Mouse (Mus musculus) midbrain, embryonic 11.5 days (tissue): ENCODE measurements at regions not wholly inside any gene's neighbourhood (a gene's known extent, or its start where the extent isn't known, plus 50 kb on each side); places are given as distances from the start of the nearest gene placed in this dataset.
A peak's percentile ranks its signal among the peaks of the same experiment; 100 is the strongest.

Experiments used
- ATAC-seq: fragments of 200-750 bp; cut with Nextera tagmentation; 2 replicates; pipeline ENCODE4 v1.8.0; 2017; ENCODE audit warnings: moderate TSS enrichment, moderate library complexity; ENCODE audit not compliant: low FRiP score
- DNase-seq: peaks from one replicate; pipeline ENCODE4 v3.0.0; 2015; ENCODE audit warnings: low spot score; ENCODE audit errors: missing footprints
- H3K27ac ChIP-seq: fragments of 300-500 bp; sonication (generic); 2 replicates; pipeline ENCODE4 v1.5.1; 2014; ENCODE audit warnings: low read depth, low read length
- H3K27me3 ChIP-seq: fragments of 300-500 bp; sonication (generic); 2 replicates; pipeline ENCODE4 v1.6.1; 2014; ENCODE audit warnings: mild to moderate bottlenecking, low read length, moderate library complexity, mixed read lengths; ENCODE audit not compliant: control insufficient read depth, insufficient read depth
- H3K36me3 ChIP-seq: fragments of 300-500 bp; sonication (generic); 2 replicates; pipeline ENCODE4 v1.6.1; 2014; ENCODE audit warnings: mild to moderate bottlenecking, low read length, moderate library complexity, mixed read lengths; ENCODE audit not compliant: control insufficient read depth, insufficient read depth
- H3K4me1 ChIP-seq: fragments of 300-500 bp; sonication (generic); 2 replicates; pipeline ENCODE4 v1.6.1; 2014; ENCODE audit warnings: low read length; ENCODE audit not compliant: control insufficient read depth, insufficient read depth
- H3K4me2 ChIP-seq: fragments of 300-500 bp; sonication (generic); 2 replicates; pipeline ENCODE4 v1.6.1; 2014; ENCODE audit warnings: mild to moderate bottlenecking, moderate library complexity
- H3K4me3 ChIP-seq: fragments of 300-500 bp; sonication (generic); 2 replicates; pipeline ENCODE4 v1.5.1; 2014; ENCODE audit warnings: low read depth, low read length
- H3K9ac ChIP-seq: fragments of 300-500 bp; sonication (generic); 2 replicates; pipeline ENCODE4 v1.6.1; 2014; ENCODE audit warnings: low read length
- H3K9me3 ChIP-seq: fragments of 300-500 bp; sonication (generic); 2 replicates; pipeline ENCODE4 v1.6.1; 2016; ENCODE audit warnings: low read length; ENCODE audit not compliant: control insufficient read depth
- WGBS: fragments of 180-500 bp; shearing (Covaris S2); extraction: QIAGEN DNeasy Blood & Tissue Kit; methylation state at CpG from one replicate; pipeline ENCODE4 v1.1.7; 2014; 5-methylcytosine and 5-hydroxymethylcytosine counted together

DNA sequence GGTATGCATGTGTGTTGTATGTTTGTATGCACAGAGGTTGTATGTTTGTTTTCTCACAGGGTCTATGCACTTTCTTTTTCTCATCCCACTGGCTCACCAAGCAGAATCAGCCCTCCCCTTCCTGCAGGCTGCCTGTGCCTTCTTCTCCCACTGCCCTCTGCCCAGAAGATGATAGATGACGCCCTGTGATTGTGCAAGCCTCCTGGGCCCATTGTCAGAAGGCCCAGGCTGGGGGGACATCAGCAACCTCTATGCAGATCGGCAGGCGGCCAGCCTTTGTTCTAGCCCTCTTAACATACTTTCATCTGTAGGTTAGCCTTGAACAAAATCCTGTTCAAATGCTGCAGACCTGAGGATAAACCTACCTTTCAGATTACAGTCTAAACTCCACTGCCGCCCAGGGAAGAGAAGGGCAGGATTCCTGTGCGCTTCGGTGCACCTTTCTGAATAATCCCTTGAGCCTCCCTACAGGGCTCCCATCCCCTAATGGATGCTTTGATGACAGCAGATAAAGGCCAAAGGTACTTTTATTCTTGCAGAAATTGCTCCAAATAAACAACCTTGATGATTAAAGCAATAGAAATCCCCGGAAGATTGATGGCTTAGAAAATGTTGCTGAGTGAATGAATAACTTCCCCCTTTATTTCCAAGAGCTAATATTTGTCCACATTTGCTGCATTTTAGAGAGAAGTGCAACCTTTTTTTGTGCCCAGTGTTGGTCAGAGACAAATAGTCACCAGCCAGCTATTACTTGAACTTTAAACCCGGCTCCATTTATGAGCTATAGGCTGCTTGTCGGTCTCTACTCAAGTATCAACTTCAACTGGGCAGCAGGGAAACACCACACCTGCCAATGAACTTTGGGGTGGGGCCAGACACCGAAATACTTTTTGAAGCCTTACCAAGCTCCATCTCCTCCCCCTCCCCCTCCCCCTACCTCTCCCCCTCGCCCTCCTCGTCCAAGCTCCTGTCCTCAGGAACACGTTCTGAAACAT, 279.4 kb downstream of the Fam49a start:
- Histone ChIP-seq H3K4me3 (no peak overlapping the region), H3K27me3 (no peaks in the 10 kb centered on the region), H3K4me2 (no peak overlapping the region), H3K27ac (no peak overlapping the region), H3K4me1 (peaks cover 4% of the 10 kb centered on the region; the same call in 1 of the 2 replicates), H3K9ac (no peak overlapping the region), H3K36me3 (no peaks in the 10 kb centered on the region), H3K9me3 (no peaks in the 10 kb centered on the region)
- DNase-seq (no peak), ATAC-seq (no peak)
- WGBS: 53% methylated on average over 13 of the region's 13 CpGs

DNA sequence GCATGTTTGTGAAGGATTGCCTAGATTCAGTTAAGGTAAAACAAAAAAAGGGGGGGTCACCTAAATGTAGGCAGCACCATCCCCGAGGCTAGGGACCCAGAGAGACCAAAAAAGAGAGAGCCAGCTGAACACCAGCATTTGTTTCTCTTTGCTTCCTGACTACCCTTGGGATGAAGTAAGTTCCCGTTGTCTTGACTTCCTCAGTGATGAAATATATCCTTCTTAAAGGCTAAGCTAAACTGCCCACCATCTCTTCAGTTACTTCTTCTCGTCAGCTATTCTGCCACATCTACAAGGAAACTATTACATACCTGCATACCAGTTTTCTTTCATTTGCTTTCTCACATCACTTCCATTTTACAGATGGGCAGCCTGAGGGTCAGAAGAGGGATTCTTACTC, 277.4 kb downstream of the Fam49a start:
- ATAC-seq (no peak), DNase-seq (no peak)
- H3K9me3 ChIP-seq: no peaks in the 10 kb centered on the region
- WGBS: 87% methylated on average over 3 of the region's 3 CpGs
- no peaks in the 10 kb centered on the region for H3K27me3 ChIP-seq
- H3K27ac ChIP-seq: no peak overlapping the region
- H3K36me3 ChIP-seq: no peaks in the 10 kb centered on the region
- H3K4me1 ChIP-seq: peaks cover 4% of the 10 kb centered on the region; the same call in 1 of the 2 replicates
- H3K4me2 ChIP-seq: no peak overlapping the region
- H3K4me3 ChIP-seq: no peak overlapping the region
- H3K9ac ChIP-seq: no peak overlapping the region

DNA sequence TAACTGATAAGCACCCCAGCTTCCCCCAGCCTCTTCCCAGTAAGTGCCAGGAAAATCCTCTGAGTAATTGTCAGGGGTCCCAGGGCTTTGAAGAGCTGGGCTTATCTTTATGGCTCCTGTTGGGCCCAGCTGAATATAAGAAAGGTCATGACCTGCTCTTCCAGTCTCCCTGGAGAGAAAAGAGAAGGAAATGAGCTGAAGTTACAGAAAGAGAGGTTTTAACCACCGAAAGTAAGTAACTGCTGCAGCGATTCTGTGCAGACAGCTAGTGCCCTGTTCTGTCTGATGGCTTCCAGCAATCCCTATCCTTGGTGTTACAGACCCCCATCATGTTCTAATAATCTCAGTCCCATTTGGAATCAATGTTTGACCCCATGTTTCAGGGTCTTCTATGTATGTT, 272.8 kb downstream of the Fam49a start:
- no peak overlapping the region for H3K27ac ChIP-seq
- H3K4me2 ChIP-seq: no peak overlapping the region
- ATAC-seq: no peak
- no peaks in the 10 kb centered on the region for H3K9me3 ChIP-seq
- H3K9ac ChIP-seq: no peak overlapping the region
- no peaks in the 10 kb centered on the region for H3K4me1 ChIP-seq
- peak; percentile 31 for DNase-seq
- H3K36me3 ChIP-seq: no peaks in the 10 kb centered on the region
- H3K4me3 ChIP-seq: no peak overlapping the region
- no peaks in the 10 kb centered on the region for H3K27me3 ChIP-seq
- WGBS: 11% methylated on average over 2 of the region's 2 CpGs

DNA sequence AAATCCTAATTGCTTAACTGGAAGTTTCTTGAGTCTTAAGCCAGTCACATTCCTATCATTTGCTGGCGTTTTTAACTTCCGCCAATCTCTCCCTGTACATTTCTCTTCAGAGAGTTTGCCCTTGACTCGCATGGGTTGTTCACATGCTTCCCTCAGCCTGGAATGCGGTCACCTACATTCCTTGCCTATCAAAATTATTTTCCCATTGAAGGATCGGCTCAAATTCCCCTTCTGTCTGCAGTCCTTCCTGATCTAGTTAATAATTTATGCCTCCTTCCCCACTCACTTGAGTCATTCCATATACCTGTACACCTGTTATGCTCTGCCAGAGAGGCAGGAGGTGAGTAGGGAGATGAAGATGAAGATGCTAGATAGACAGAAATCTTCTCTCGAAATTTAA, 268.9 kb downstream of the Fam49a start:
- Histone ChIP-seq H3K4me1 (peaks cover 3% of the 10 kb centered on the region; the same call in 1 of the 2 replicates), H3K36me3 (no peaks in the 10 kb centered on the region), H3K9me3 (no peaks in the 10 kb centered on the region), H3K9ac (no peak overlapping the region), H3K27ac (no peak overlapping the region), H3K4me2 (no peak overlapping the region), H3K27me3 (no peaks in the 10 kb centered on the region), H3K4me3 (no peak overlapping the region)
- DNase-seq (peak; percentile 64), ATAC-seq (no peak)
- WGBS: 85% methylated on average over 6 of the region's 6 CpGs

DNA sequence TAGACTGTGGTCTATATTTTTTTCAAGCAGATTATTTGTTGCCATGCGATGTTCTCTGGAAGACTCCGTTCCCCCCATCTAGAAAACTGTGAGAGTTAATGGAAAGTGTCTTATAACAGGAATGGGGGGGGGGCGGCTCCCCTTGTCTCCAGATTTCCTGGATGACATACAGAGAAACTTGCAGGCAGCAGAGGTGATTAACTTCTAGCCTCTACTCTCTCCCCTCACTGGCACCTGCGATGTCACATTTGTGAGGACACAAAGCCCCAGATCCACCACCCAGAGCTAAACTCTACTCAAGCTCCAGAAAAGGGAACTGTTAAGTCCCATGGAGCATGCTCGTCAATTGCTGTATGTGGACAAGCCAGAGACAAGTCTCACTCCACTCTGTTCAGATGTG, 267.6 kb downstream of the Fam49a start:
- DNase-seq (peak; percentile 77), ATAC-seq (no peak)
- Histone ChIP-seq H3K4me1 (peaks cover 3% of the 10 kb centered on the region; the same call in 1 of the 2 replicates), H3K4me3 (no peak overlapping the region), H3K9me3 (no peaks in the 10 kb centered on the region), H3K36me3 (no peaks in the 10 kb centered on the region), H3K27ac (no peak overlapping the region), H3K9ac (no peak overlapping the region), H3K4me2 (no peak overlapping the region), H3K27me3 (no peaks in the 10 kb centered on the region)
- 90% methylated on average over 5 of the region's 5 CpGs for WGBS

DNA sequence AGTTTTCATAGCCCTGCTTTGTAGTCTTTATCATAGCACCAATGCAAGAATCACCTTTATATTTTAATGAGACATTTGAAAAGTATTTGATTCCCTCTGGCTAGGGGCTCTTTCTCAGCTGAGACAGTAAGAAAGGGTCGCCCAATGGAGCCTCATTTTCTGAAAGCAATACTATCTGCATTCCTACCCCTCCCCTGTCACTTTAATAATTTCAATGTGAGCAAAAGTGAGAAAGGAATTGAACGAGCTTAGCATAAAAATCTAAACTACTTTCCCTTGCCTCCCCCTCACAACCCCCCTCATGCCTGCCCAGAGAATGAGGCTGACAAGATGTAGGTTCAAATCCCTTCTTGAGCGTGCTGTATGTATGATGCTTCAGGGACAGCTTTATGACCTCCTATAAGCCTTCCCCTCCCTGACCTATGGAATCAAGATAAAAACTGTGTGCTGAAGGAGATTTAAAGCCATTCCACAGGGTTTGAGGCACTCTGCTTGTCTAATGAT, 266.6 kb downstream of the Fam49a start:
- H3K27me3 ChIP-seq: no peaks in the 10 kb centered on the region
- no peak overlapping the region for H3K4me3 ChIP-seq
- no peak; the same call in none of the 2 replicates for ATAC-seq
- no peaks in the 10 kb centered on the region for H3K9me3 ChIP-seq
- H3K36me3 ChIP-seq: no peaks in the 10 kb centered on the region
- DNase-seq: peak; percentile 68
- H3K9ac ChIP-seq: no peak overlapping the region
- H3K4me1 ChIP-seq: peaks cover 3% of the 10 kb centered on the region; the same call in 1 of the 2 replicates
- H3K4me2 ChIP-seq: no peak overlapping the region
- H3K27ac ChIP-seq: peak overlapping the region; percentile 28; the same call in 1 of the 2 replicates
- WGBS: 46% methylated on average over 3 of the region's 3 CpGs

DNA sequence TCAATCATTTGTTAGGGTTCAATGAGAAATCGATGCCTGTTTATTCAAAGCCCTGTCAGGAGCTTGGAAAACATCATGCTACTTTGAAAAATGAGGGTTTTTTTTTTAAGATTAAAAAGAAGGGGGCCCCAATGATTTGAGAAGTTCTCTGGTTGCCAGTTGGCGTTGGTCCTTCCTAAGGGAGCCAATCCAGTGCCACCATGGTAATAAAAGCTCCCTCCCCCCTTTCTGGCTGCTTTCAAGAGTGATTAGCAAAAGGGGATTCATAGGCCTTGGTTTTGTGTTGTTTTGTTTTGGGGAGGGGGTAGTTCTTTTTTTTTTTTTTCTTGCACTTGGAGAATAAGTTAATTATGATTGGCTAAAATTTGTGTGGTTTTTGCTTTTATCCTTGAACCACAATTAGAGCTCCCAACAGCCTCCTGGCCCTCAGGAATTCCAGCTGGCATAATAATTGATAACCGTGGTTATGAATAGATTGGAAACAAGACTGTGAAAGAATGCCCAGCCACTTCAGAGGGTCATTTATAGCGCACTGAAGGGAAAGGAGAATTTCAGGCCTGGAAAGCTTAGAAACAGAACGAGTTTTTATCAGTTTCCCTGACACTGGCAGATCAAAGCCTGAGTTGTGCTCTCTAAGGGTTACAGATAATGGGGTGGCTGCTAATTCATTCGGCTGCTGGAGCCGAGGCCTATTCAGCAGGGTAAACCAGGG, 266.0 kb downstream of the Fam49a start:
- peak; percentile 62 for ATAC-seq
- H3K27ac ChIP-seq: no peak overlapping the region
- no peak overlapping the region for H3K4me2 ChIP-seq
- WGBS: 36% methylated on average over 7 of the region's 7 CpGs
- peak; percentile 80 for DNase-seq
- no peak overlapping the region for H3K9ac ChIP-seq
- H3K4me3 ChIP-seq: no peak overlapping the region
- no peaks in the 10 kb centered on the region for H3K36me3 ChIP-seq
- no peaks in the 10 kb centered on the region for H3K9me3 ChIP-seq
- no peaks in the 10 kb centered on the region for H3K27me3 ChIP-seq
- H3K4me1 ChIP-seq: peaks cover 3% of the 10 kb centered on the region; the same call in 1 of the 2 replicates

DNA sequence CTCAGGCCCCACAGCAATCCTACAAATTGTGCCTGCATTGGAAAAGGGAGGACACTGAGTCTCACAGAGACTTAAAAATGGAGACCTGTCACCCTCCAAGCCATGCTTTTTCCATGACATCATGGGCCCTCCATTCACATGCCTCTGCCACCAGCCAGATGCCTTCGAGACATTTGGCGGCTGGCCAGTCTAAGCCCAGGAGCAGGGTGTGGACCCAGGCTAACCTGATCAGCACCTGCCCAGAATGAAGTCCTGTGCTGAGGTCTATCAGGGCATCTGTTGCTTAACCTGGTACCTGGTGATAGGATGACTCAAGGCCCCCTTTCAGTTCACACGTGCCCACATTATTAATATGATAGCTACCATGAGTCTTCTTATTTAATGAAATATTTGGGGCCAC, 265.4 kb downstream of the Fam49a start:
- 83% methylated on average over 3 of the region's 3 CpGs for WGBS
- Histone ChIP-seq H3K4me1 (peaks cover 3% of the 10 kb centered on the region; the same call in 1 of the 2 replicates), H3K9me3 (no peaks in the 10 kb centered on the region), H3K27me3 (no peaks in the 10 kb centered on the region), H3K9ac (no peak overlapping the region), H3K27ac (no peak overlapping the region), H3K4me2 (no peak overlapping the region), H3K36me3 (no peaks in the 10 kb centered on the region), H3K4me3 (no peak overlapping the region)
- DNase-seq (peak; percentile 82), ATAC-seq (no peak)
